Mouse (Mus musculus) gastrocnemius, adult 8-10 months (tissue): ENCODE data around the gene Inpp5a. TPM values are rescaled to one million over a fixed set of nuclear protein-coding genes. Genes with fewer than 3 reads are reported as not detected.
"Not testable (repeated sequence)": the region's sequence is repeated elsewhere in the genome, so short reads cannot be mapped to it uniquely, and the experiment has no call there.

Source experiments
- DNase-seq, 2 experiments: peaks; one replicate each; pipeline ENCODE4 v3.0.0; 2022; ENCODE audit warnings: low spot score in 2 of 2
- total RNA-seq, 4 experiments: library from RNA; stranded (reverse); gene quantifications; 2 replicates each; pipeline ENCODE4 v1.2.4; 2022

Inpp5a gene
- total RNA-seq, 4 experiments from 2014 or later = 74.7 to 91.2 (median 87.5) TPM

- DNase-seq = no peak
These were observed 10.7 kb downstream of the Inpp5a start for GRCm38 (mm10) chr7:139399572-139399971.

- DNase-seq = no peak
These were observed 11.2 kb downstream of the Inpp5a start for GRCm38 (mm10) chr7:139399977-139400685.

GRCm38 (mm10) chr7:139400926-139401325 lies 12.0 kb downstream of the Inpp5a start:
- no peak for DNase-seq

- DNase-seq = no peak
These were observed 12.9 kb downstream of the Inpp5a start for GRCm38 (mm10) chr7:139401791-139402190.

GRCm38 (mm10) chr7:139402721-139403120 lies 13.8 kb downstream of the Inpp5a start:
- no peak for DNase-seq

GRCm38 (mm10) chr7:139406581-139406980 lies 17.7 kb downstream of the Inpp5a start:
- DNase-seq = no peak

- peak; percentile 33 to 54 for DNase-seq
These were observed 19.1 kb downstream of the Inpp5a start for GRCm38 (mm10) chr7:139407966-139408365.

- no peak for DNase-seq
These were observed 21.0 kb downstream of the Inpp5a start for GRCm38 (mm10) chr7:139409903-139410302.

GRCm38 (mm10) chr7:139412223-139412950 lies 23.5 kb downstream of the Inpp5a start:
- no peak for DNase-seq

GRCm38 (mm10) chr7:139413400-139413799 lies 24.5 kb downstream of the Inpp5a start:
- no peak for DNase-seq

- DNase-seq = no peak
These were observed 26.8 kb downstream of the Inpp5a start for GRCm38 (mm10) chr7:139415616-139416225.

- no peak for DNase-seq
These were observed 29.5 kb downstream of the Inpp5a start for GRCm38 (mm10) chr7:139418371-139418770.

GRCm38 (mm10) chr7:139422827-139423226 lies 33.9 kb downstream of the Inpp5a start:
- DNase-seq = no peak

GRCm38 (mm10) chr7:139434095-139434830 lies 45.4 kb downstream of the Inpp5a start:
- no peak for DNase-seq

- not testable (repeated sequence) for DNase-seq
These were observed 46.0 kb downstream of the Inpp5a start for GRCm38 (mm10) chr7:139434931-139435330.

- DNase-seq = no peak
These were observed 46.8 kb downstream of the Inpp5a start for GRCm38 (mm10) chr7:139435749-139436148.

- no peak for DNase-seq
These were observed 48.0 kb downstream of the Inpp5a start for GRCm38 (mm10) chr7:139436951-139437350.

- DNase-seq = no peak
These were observed 48.6 kb downstream of the Inpp5a start for GRCm38 (mm10) chr7:139437471-139437870.

- no peak for DNase-seq
These were observed 49.2 kb downstream of the Inpp5a start for GRCm38 (mm10) chr7:139437926-139438600.

GRCm38 (mm10) chr7:139438601-139438945 lies 49.7 kb downstream of the Inpp5a start:
- DNase-seq = no peak

GRCm38 (mm10) chr7:139439031-139439430 lies 50.1 kb downstream of the Inpp5a start:
- DNase-seq = peak; percentile 20 to 22
